Mouse (Mus musculus): ENCODE measurements around the gene Eme1. TPM values are rescaled to one million over a fixed set of nuclear protein-coding genes. Genes with fewer than 3 reads are reported as not detected.

Eme1 gene
- total and polyA plus RNA-seq, 2 experiments from 2014 or later = 1.9 to 3.8 TPM

GRCm38 (mm10) chr11:94610744-94611740 lies 42.7 kb downstream of the Eme1 start:
- Histone ChIP-seq H3K27me3 (ENCODE audit: insufficient read depth, low read length) (no peaks in the 10 kb centered on the region), H3K9me3 (ENCODE audit: low read length) (no peaks in the 10 kb centered on the region), H3K4me3 (ENCODE audit: low read length) (no peak overlapping the region), H3K9ac (replicated peaks; ENCODE audit: low read length) (no peak overlapping the region), H3K4me2 (ENCODE audit: low read depth, low read length) (no peak overlapping the region), H3K27ac (no peak overlapping the region), H3K36me3 (ENCODE audit: insufficient read depth, low read length) (no peaks in the 10 kb centered on the region), H3K4me1 (ENCODE audit: insufficient read depth, low read length) (no peaks in the 10 kb centered on the region)
- no peak for TF ChIP-seq CTCF (IDR thresholded peaks at IDR 0.05; ENCODE audit: low read depth)
- WGBS = 52% methylated on average over 4 of the region's 4 CpGs
- no peak for ATAC-seq
- DNase-seq (ENCODE audit: low spot score) = peak; percentile 33

- Histone ChIP-seq H3K4me3 (ENCODE audit: low read length) (no peak overlapping the region), H3K9ac (replicated peaks; ENCODE audit: low read length) (no peak overlapping the region), H3K4me1 (ENCODE audit: insufficient read depth, low read length) (no peaks in the 10 kb centered on the region), H3K27ac (no peak overlapping the region), H3K9me3 (ENCODE audit: low read length) (no peaks in the 10 kb centered on the region), H3K36me3 (ENCODE audit: insufficient read depth, low read length) (no peaks in the 10 kb centered on the region), H3K4me2 (ENCODE audit: low read depth, low read length) (peak overlapping the region; percentile 76), H3K27me3 (ENCODE audit: insufficient read depth, low read length) (no peaks in the 10 kb centered on the region)
- TF ChIP-seq CTCF (IDR thresholded peaks at IDR 0.05; ENCODE audit: low read depth) = no peak
- DNase-seq (ENCODE audit: low spot score) = no peak
- no peak for ATAC-seq
- 61% methylated on average over 11 of the region's 11 CpGs for whole genome bisulfite sequencing
Observed at GRCm38 (mm10) chr11:94602356-94602955, 51.3 kb downstream of the Eme1 start.

GRCm38 (mm10) chr11:94601321-94602281 lies 52.2 kb downstream of the Eme1 start, which contains the start of gene Acsf2:
TSS of gene Acsf2 (minus strand) at chr11:94601871.
- H3K9ac ChIP-seq (replicated peaks; ENCODE audit: low read length) = peak within 1 kb of the TSS; percentile 35; the same call in 1 of the 2 replicates
- no peaks in the 10 kb centered on the region for H3K27me3 ChIP-seq (ENCODE audit: insufficient read depth, low read length)
- no peaks in the 10 kb centered on the region for H3K9me3 ChIP-seq (ENCODE audit: low read length)
- H3K36me3 ChIP-seq (ENCODE audit: insufficient read depth, low read length) = no peaks in the 10 kb centered on the region
- ATAC-seq (peak; percentile 87), DNase-seq (ENCODE audit: low spot score) (peak; percentile 62)
- H3K4me2 ChIP-seq (ENCODE audit: low read depth, low read length) = peak within 1 kb of the TSS; percentile 76
- peak within 1 kb of the TSS; percentile 39 for H3K4me3 ChIP-seq (ENCODE audit: low read length)
- peak within 1 kb of the TSS; percentile 60; the same call in 1 of the 2 replicates for H3K27ac ChIP-seq
- no peak for TF ChIP-seq CTCF (IDR thresholded peaks at IDR 0.05; ENCODE audit: low read depth)
- under 1% methylated on average over 52 of the region's 52 CpGs for WGBS
- H3K4me1 ChIP-seq (ENCODE audit: insufficient read depth, low read length) = no peaks in the 10 kb centered on the region

GRCm38 (mm10) chr11:94600447-94600846 lies 53.3 kb downstream of the Eme1 start:
- 92% methylated on average over 7 of the region's 7 CpGs for WGBS
- ATAC-seq = no peak
- Histone ChIP-seq H3K9ac (replicated peaks; ENCODE audit: low read length) (no peak overlapping the region), H3K27ac (no peak overlapping the region), H3K4me3 (ENCODE audit: low read length) (no peak overlapping the region), H3K36me3 (ENCODE audit: insufficient read depth, low read length) (no peaks in the 10 kb centered on the region), H3K4me1 (ENCODE audit: insufficient read depth, low read length) (no peaks in the 10 kb centered on the region), H3K9me3 (ENCODE audit: low read length) (no peaks in the 10 kb centered on the region), H3K4me2 (ENCODE audit: low read depth, low read length) (no peak overlapping the region), H3K27me3 (ENCODE audit: insufficient read depth, low read length) (no peaks in the 10 kb centered on the region)
- DNase-seq (ENCODE audit: low spot score) = no peak
- TF ChIP-seq CTCF (IDR thresholded peaks at IDR 0.05; ENCODE audit: low read depth) = no peak

- no peak for TF ChIP-seq CTCF (IDR thresholded peaks at IDR 0.05; ENCODE audit: low read depth)
- no peak overlapping the region for H3K4me2 ChIP-seq (ENCODE audit: low read depth, low read length)
- H3K27me3 ChIP-seq (ENCODE audit: insufficient read depth, low read length) = no peaks in the 10 kb centered on the region
- no peaks in the 10 kb centered on the region for H3K4me1 ChIP-seq (ENCODE audit: insufficient read depth, low read length)
- H3K36me3 ChIP-seq (ENCODE audit: insufficient read depth, low read length) = no peaks in the 10 kb centered on the region
- no peak overlapping the region for H3K4me3 ChIP-seq (ENCODE audit: low read length)
- ATAC-seq = no peak
- no peak overlapping the region for H3K9ac ChIP-seq (replicated peaks; ENCODE audit: low read length)
- no peaks in the 10 kb centered on the region for H3K9me3 ChIP-seq (ENCODE audit: low read length)
- 85% methylated on average over 6 of the region's 6 CpGs for WGBS
- no peak overlapping the region for H3K27ac ChIP-seq
- no peak for DNase-seq (ENCODE audit: low spot score)
Observed at GRCm38 (mm10) chr11:94598437-94599120, 55.2 kb downstream of the Eme1 start.

Data from hindbrain, postnatal 0 days (tissue).